In genomic region chr5:120534071-120534685, GRCm38 (mm10) we compare ENCODE assay signal across 12 mouse cellular contexts. TPM values are rescaled to one million over a fixed set of nuclear protein-coding genes. Genes with fewer than 3 reads are reported as not detected.
DNase-seq lines count a peak whose midpoint lies in the region; ATAC-seq and TF ChIP-seq lines count a peak whose summit lies in the region.
"Had no signal": no experiment of that assay in that cellular context is flagged by ENCODE, and none has a peak within 500 bp of the region (broad histone marks: within the 10 kb centered on the region; RNA-seq: fewer than 3 reads in every experiment).

No protein-coding gene starts in this region.

- no peak for DNase-seq in hindbrain, embryonic 10.5 days (ENCODE audit: low spot score)
- no peak for DNase-seq in hindbrain, embryonic 11.5 days (ENCODE audit: low spot score)
- DNase-seq in forelimb bud, embryonic 11.5 days (ENCODE audit: low read depth, low spot score): peak; percentile 65
- DNase-seq in heart, adult 11 months: no peak
- DNase-seq in ovary, adult 18-20 months (ENCODE audit: low spot score): no peak
- DNase-seq in kidney, adult 8-10 months: no peak
- DNase-seq: adrenal gland, postnatal 14 days; B cell, adult 2 months; cerebellum, adult 8-10 months; lung, postnatal 10 days had no signal

- no peaks in the 10 kb centered on the region for H3K9me3 ChIP-seq in hindbrain, embryonic 10.5 days
- H3K9me3 ChIP-seq in hindbrain, embryonic 11.5 days (ENCODE audit: control insufficient read depth, low read length): no peaks in the 10 kb centered on the region
- H3K9me3 ChIP-seq in midbrain, embryonic 13.5 days: no peaks in the 10 kb centered on the region

- H3K36me3 ChIP-seq in hindbrain, embryonic 10.5 days: peaks cover 31% of the 10 kb centered on the region
- H3K36me3 ChIP-seq in hindbrain, embryonic 11.5 days (ENCODE audit: control insufficient read depth, insufficient read depth, low read length): no peaks in the 10 kb centered on the region
- peaks cover 16% of the 10 kb centered on the region; the same call in 1 of the 2 replicates for H3K36me3 ChIP-seq in midbrain, embryonic 13.5 days

- WGBS in hindbrain, embryonic 10.5 days: 73% methylated on average over 15 of the region's 15 CpGs
- WGBS in hindbrain, embryonic 11.5 days: 70% methylated on average over 15 of the region's 15 CpGs
- WGBS in midbrain, embryonic 13.5 days: 45% methylated on average over 15 of the region's 15 CpGs

- no peaks in the 10 kb centered on the region for H3K27me3 ChIP-seq in hindbrain, embryonic 10.5 days (ENCODE audit: insufficient read depth, poor library complexity, severe bottlenecking)
- H3K27me3 ChIP-seq in hindbrain, embryonic 11.5 days (ENCODE audit: control insufficient read depth, insufficient read depth, low read length): no peaks in the 10 kb centered on the region
- H3K27me3 ChIP-seq in midbrain, embryonic 13.5 days: no peaks in the 10 kb centered on the region

- no peak for ATAC-seq in hindbrain, embryonic 11.5 days (ENCODE audit: low FRiP score)
- peak; percentile 43; the same call in 1 of the 2 replicates for ATAC-seq in midbrain, embryonic 13.5 days

- peaks cover 39% of the 10 kb centered on the region for H3K4me1 ChIP-seq in hindbrain, embryonic 10.5 days (replicated peaks)
- H3K4me1 ChIP-seq in hindbrain, embryonic 11.5 days (replicated peaks; ENCODE audit: control insufficient read depth, insufficient read depth, low read length): no peaks in the 10 kb centered on the region
- H3K4me1 ChIP-seq in cortical plate, adult 2 months (ENCODE audit: control insufficient read depth, insufficient read depth, low read length): peaks cover 3% of the 10 kb centered on the region; the same call in 1 of the 2 replicates
- H3K4me1 ChIP-seq in midbrain, embryonic 13.5 days (replicated peaks): peaks cover 34% of the 10 kb centered on the region

- no peak for TF ChIP-seq CTCF in cortical plate, adult 2 months (IDR thresholded peaks at IDR 0.05; ENCODE audit: extremely low read depth, insufficient read depth, low read length)

- no peak overlapping the region for H3K9ac ChIP-seq in hindbrain, embryonic 11.5 days (ENCODE audit: low read depth, low read length)
- H3K9ac ChIP-seq in midbrain, embryonic 13.5 days (replicated peaks): no peak overlapping the region

- TF ChIP-seq POLR2A in cortical plate, adult 2 months (IDR thresholded peaks at IDR 0.05; ENCODE audit: extremely low read depth, insufficient read depth, low read length): no peak

- H3K4me3 ChIP-seq in hindbrain, embryonic 10.5 days: no peak overlapping the region
- no peak overlapping the region for H3K4me3 ChIP-seq in hindbrain, embryonic 11.5 days (ENCODE audit: low read depth, low read length)
- H3K4me3 ChIP-seq in cortical plate, adult 2 months (ENCODE audit: insufficient read depth, low read length): no peak overlapping the region
- no peak overlapping the region for H3K4me3 ChIP-seq in midbrain, embryonic 13.5 days (replicated peaks)

- H3K4me2 ChIP-seq in hindbrain, embryonic 11.5 days (replicated peaks; ENCODE audit: low read depth, low read length): no peak overlapping the region
- no peak overlapping the region for H3K4me2 ChIP-seq in midbrain, embryonic 13.5 days (replicated peaks)

- peak overlapping the region; percentile 70 for H3K27ac ChIP-seq in hindbrain, embryonic 10.5 days
- no peak overlapping the region for H3K27ac ChIP-seq in hindbrain, embryonic 11.5 days (ENCODE audit: low read depth, low read length)
- H3K27ac ChIP-seq in cortical plate, adult 2 months (ENCODE audit: insufficient read depth, low read length): peak overlapping the region; percentile 66; the same call in 1 of the 2 replicates
- H3K27ac ChIP-seq in midbrain, embryonic 13.5 days: peak overlapping the region; percentile 65

RNA-seq across cellular contexts. Expression of gene Slc8b1, which starts 23.2 kb away (rescaled TPM):
- 4.4 and 5.8 TPM in 2 replicates for polyA plus RNA-seq in hindbrain, embryonic 10.5 days (2016; fragmentation: Nextera tagmentation; extraction: Ambion mirVana)
- polyA plus RNA-seq in hindbrain, embryonic 11.5 days (2014; fragmentation: Nextera tagmentation; extraction: Ambion mirVana): 1.5 and 2.1 TPM in 2 replicates
- polyA plus RNA-seq in cortical plate, adult 2 months (2012; rRNA removed): 6.3 and 6.6 TPM in 2 replicates
- 2.3 and 2.4 TPM in 2 replicates for polyA plus RNA-seq in midbrain, embryonic 13.5 days (2015; fragmentation: Nextera tagmentation; extraction: Ambion mirVana)

RNA-seq across cellular contexts. Expression of gene Plbd2, which starts 30.8 kb away (rescaled TPM):
- polyA plus RNA-seq in hindbrain, embryonic 10.5 days (2016; fragmentation: Nextera tagmentation; extraction: Ambion mirVana): 42.5 and 43.0 TPM in 2 replicates
- polyA plus RNA-seq in hindbrain, embryonic 11.5 days (2014; fragmentation: Nextera tagmentation; extraction: Ambion mirVana): 20.5 and 22.1 TPM in 2 replicates
- polyA plus RNA-seq in cortical plate, adult 2 months (2012; rRNA removed): 53.3 and 54.7 TPM in 2 replicates
- 25.1 and 29.3 TPM in 2 replicates for polyA plus RNA-seq in midbrain, embryonic 13.5 days (2015; fragmentation: Nextera tagmentation; extraction: Ambion mirVana)

RNA-seq across cellular contexts. Expression of gene Tpcn1, which starts 54.3 kb away (rescaled TPM):
- polyA plus RNA-seq in hindbrain, embryonic 10.5 days (2016; fragmentation: Nextera tagmentation; extraction: Ambion mirVana): 12.5 and 12.9 TPM in 2 replicates
- polyA plus RNA-seq in hindbrain, embryonic 11.5 days (2014; fragmentation: Nextera tagmentation; extraction: Ambion mirVana): 12.5 and 15.6 TPM in 2 replicates
- 37.9 and 40.0 TPM in 2 replicates for polyA plus RNA-seq in cortical plate, adult 2 months (2012; rRNA removed)
- 12.6 and 15.6 TPM in 2 replicates for polyA plus RNA-seq in midbrain, embryonic 13.5 days (2015; fragmentation: Nextera tagmentation; extraction: Ambion mirVana)

RNA-seq across cellular contexts. Expression of gene Iqcd, which starts 54.6 kb away (rescaled TPM):
- polyA plus RNA-seq in hindbrain, embryonic 10.5 days (2016; fragmentation: Nextera tagmentation; extraction: Ambion mirVana): 1.3 and 2.8 TPM in 2 replicates
- polyA plus RNA-seq in hindbrain, embryonic 11.5 days (2014; fragmentation: Nextera tagmentation; extraction: Ambion mirVana): 1.1 and 1.4 TPM in 2 replicates
- polyA plus RNA-seq in cortical plate, adult 2 months (2012; rRNA removed): 1.5 and 2.5 TPM in 2 replicates
- polyA plus RNA-seq in midbrain, embryonic 13.5 days (2015; fragmentation: Nextera tagmentation; extraction: Ambion mirVana): 1.4 and 2.0 TPM in 2 replicates

RNA-seq across cellular contexts. Expression of gene Sds, which starts 57.9 kb away (rescaled TPM):
- not detected in 2 replicates for polyA plus RNA-seq in hindbrain, embryonic 10.5 days (2016; fragmentation: Nextera tagmentation; extraction: Ambion mirVana)
- not detected in 2 replicates for polyA plus RNA-seq in hindbrain, embryonic 11.5 days (2014; fragmentation: Nextera tagmentation; extraction: Ambion mirVana)
- 0.21 and 0.64 TPM in 2 replicates for polyA plus RNA-seq in cortical plate, adult 2 months (2012; rRNA removed)
- polyA plus RNA-seq in midbrain, embryonic 13.5 days (2015; fragmentation: Nextera tagmentation; extraction: Ambion mirVana): 0.32 TPM in 1 of 2 replicates, not detected in the other
